Mouse (Mus musculus) cerebellum, adult 2 months (tissue): ENCODE results near the gene 4930453N24Rik. TPM values are rescaled to one million over a fixed set of nuclear protein-coding genes. Genes with fewer than 3 reads are reported as not detected.

Experiments
- DNase-seq, 2 experiments: peaks; one replicate each; pipeline ENCODE4 v3.0.0; 2021
- H3K27ac ChIP-seq: fragments of 200-500 bp; 2 replicates; pipeline ENCODE4 v1.5.1; 2012; ENCODE audit warnings: low read length, control low read depth, inconsistent platforms; ENCODE audit not compliant: insufficient read depth
- H3K27me3 ChIP-seq: fragments of 200-500 bp; 2 replicates; pipeline ENCODE4 v1.6.1; 2012; ENCODE audit warnings: inconsistent platforms, mild to moderate bottlenecking, low read length, moderate library complexity; ENCODE audit not compliant: control insufficient read depth, insufficient read depth
- H3K4me1 ChIP-seq: fragments of 200-500 bp; 2 replicates; pipeline ENCODE4 v1.6.1; 2011; ENCODE audit warnings: low read length; ENCODE audit not compliant: control insufficient read depth, insufficient read depth
- H3K4me3 ChIP-seq: fragments of 200-500 bp; replicated peaks from 2 replicates; pipeline ENCODE3; 2011; ENCODE audit warnings: mild to moderate bottlenecking, low read depth, low read length, control low read depth; ENCODE audit not compliant: insufficient read depth
- CTCF ChIP-seq: fragments of 200-500 bp; IDR thresholded peaks from 2 replicates; pipeline ENCODE4 v1.5.1; 2011; ENCODE audit warnings: low read depth, mild to moderate bottlenecking, control low read depth, low read length, moderate library complexity, borderline replicate concordance; ENCODE audit not compliant: insufficient read depth
- POLR2A ChIP-seq: fragments of 200-500 bp; IDR thresholded peaks from 2 replicates; pipeline ENCODE4 v1.6.1; 2011; ENCODE audit warnings: low read length, control low read depth, borderline replicate concordance; ENCODE audit not compliant: insufficient read depth
- WGBS: fragments of 180-500 bp; shearing (Covaris S2); methylation state at CpG from one replicate; pipeline ENCODE4 v1.1.7; 2018; 5-methylcytosine and 5-hydroxymethylcytosine counted together
- polyA plus RNA-seq: library from polyadenylated mRNA; depleted of rRNA; stranded (reverse); fragments of >200 nt; gene quantifications from 2 replicates; pipeline ENCODE4 v1.2.3, GENCODE M21; 2012; rRNA removed

The 4930453N24Rik gene
- polyA plus RNA-seq, 1 experiment = 18.3 TPM

GRCm38 (mm10) chr16:64717814-64718213 is 53.1 kb downstream of the 4930453N24Rik start:
- WGBS = 93% methylated on average over 10 of the region's 10 CpGs
- no peak overlapping the region for H3K4me3 ChIP-seq
- H3K4me1 ChIP-seq = no peaks in the 10 kb centered on the region
- no peaks in the 10 kb centered on the region for H3K27me3 ChIP-seq
- TF ChIP-seq CTCF = no peak
- TF ChIP-seq POLR2A = no peak
- H3K27ac ChIP-seq = no peak overlapping the region
- no peak for DNase-seq

DNA sequence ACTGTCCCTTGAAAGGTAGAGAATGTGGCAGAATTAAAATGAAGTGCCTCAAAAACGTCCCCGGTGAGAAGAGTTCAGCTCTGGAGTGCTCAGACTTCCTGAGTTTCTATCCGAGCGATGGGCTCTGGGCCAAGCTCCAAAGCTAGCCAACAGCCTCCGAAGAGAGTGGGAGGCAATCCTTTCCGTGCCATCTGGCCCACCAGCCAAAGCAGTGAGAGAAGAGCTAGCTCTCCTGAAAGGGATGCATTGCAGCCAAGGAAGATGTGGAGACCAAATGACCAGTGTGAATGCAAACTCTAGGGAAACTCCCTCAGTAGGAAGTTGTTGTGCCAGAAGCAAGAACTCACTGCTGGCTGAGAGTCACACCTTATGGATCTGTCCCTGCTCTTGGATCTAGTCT is 59.1 kb downstream of the 4930453N24Rik start:
- peak; percentile 79 to 85 for DNase-seq

More for the DNA sequence above, 59.1 kb downstream of the 4930453N24Rik start:
- TF ChIP-seq POLR2A (no peak), CTCF (no peak)
- Histone ChIP-seq H3K27ac (no peak overlapping the region), H3K4me1 (no peaks in the 10 kb centered on the region), H3K4me3 (no peak overlapping the region), H3K27me3 (no peaks in the 10 kb centered on the region)
- 2% methylated on average over 6 of the region's 6 CpGs for WGBS

Other genes with a start within 250 kb of the 4930453N24Rik start
- gene Csnka2ip, start 168.8 kb downstream of the 4930453N24Rik start, polyA plus RNA-seq = 0.03 TPM in 2 replicates
- gene Zfp654, start 80.5 kb upstream of the 4930453N24Rik start, polyA plus RNA-seq = 10.3 and 10.4 TPM in 2 replicates
- 39.3 and 40.4 TPM in 2 replicates for gene Cggbp1, start 80.8 kb upstream of the 4930453N24Rik start, polyA plus RNA-seq